Mouse (Mus musculus) right cerebral cortex, postnatal 25 days (tissue): Measurements from ENCODE around the gene Klf3.

Experiments used
- DNase-seq: peaks from one replicate; pipeline ENCODE4 v3.0.0; 2022

The Klf3 gene

GRCm38 (mm10) chr5:64810860-64811499 lies 7.8 kb downstream of the Klf3 start:
- no peak for DNase-seq

GRCm38 (mm10) chr5:64811500-64812123 lies 8.4 kb downstream of the Klf3 start:
- DNase-seq: peak; percentile 23

GRCm38 (mm10) chr5:64812124-64812982 lies 9.2 kb downstream of the Klf3 start:
- DNase-seq: no peak

- DNase-seq: no peak
These were observed 9.8 kb downstream of the Klf3 start for GRCm38 (mm10) chr5:64812983-64813304.

GRCm38 (mm10) chr5:64813361-64813760 lies 10.2 kb downstream of the Klf3 start:
- peak; percentile 71 for DNase-seq

GRCm38 (mm10) chr5:64814416-64814815 lies 11.2 kb downstream of the Klf3 start:
- no peak for DNase-seq

GRCm38 (mm10) chr5:64815631-64816030 lies 12.4 kb downstream of the Klf3 start:
- no peak for DNase-seq

GRCm38 (mm10) chr5:64816290-64816973 lies 13.2 kb downstream of the Klf3 start:
- no peak for DNase-seq

- no peak for DNase-seq
These were observed 13.7 kb downstream of the Klf3 start for GRCm38 (mm10) chr5:64816974-64817296.

GRCm38 (mm10) chr5:64819390-64819789 lies 16.2 kb downstream of the Klf3 start:
- no peak for DNase-seq

- no peak for DNase-seq
These were observed 16.9 kb downstream of the Klf3 start for GRCm38 (mm10) chr5:64820138-64820537.

GRCm38 (mm10) chr5:64821294-64821693 lies 18.1 kb downstream of the Klf3 start:
- DNase-seq: no peak

- DNase-seq: no peak
These were observed 18.8 kb downstream of the Klf3 start for GRCm38 (mm10) chr5:64821964-64822363.

GRCm38 (mm10) chr5:64823431-64823830 lies 20.2 kb downstream of the Klf3 start:
- no peak for DNase-seq

- peak; percentile 64 for DNase-seq
These were observed 21.6 kb downstream of the Klf3 start for GRCm38 (mm10) chr5:64824765-64825164.

- no peak for DNase-seq
These were observed 22.3 kb downstream of the Klf3 start for GRCm38 (mm10) chr5:64825496-64825895.

- no peak for DNase-seq
These were observed 24.0 kb downstream of the Klf3 start for GRCm38 (mm10) chr5:64827151-64827550.

GRCm38 (mm10) chr5:64828314-64828713 lies 25.1 kb downstream of the Klf3 start:
- no peak for DNase-seq

GRCm38 (mm10) chr5:64829606-64830005 lies 26.4 kb downstream of the Klf3 start:
- no peak for DNase-seq

- no peak for DNase-seq
These were observed 27.6 kb downstream of the Klf3 start for GRCm38 (mm10) chr5:64830773-64831172.

GRCm38 (mm10) chr5:64833410-64833809 lies 30.2 kb downstream of the Klf3 start:
- no peak for DNase-seq

GRCm38 (mm10) chr5:64834213-64834612 lies 31.0 kb downstream of the Klf3 start:
- DNase-seq: no peak

GRCm38 (mm10) chr5:64835295-64835694 lies 32.1 kb downstream of the Klf3 start:
- DNase-seq: no peak
